Mouse (Mus musculus): Measurements from ENCODE around the gene Lfng. TPM values are rescaled to one million over a fixed set of nuclear protein-coding genes. Genes with fewer than 3 reads are reported as not detected.
A peak's percentile ranks its signal among the peaks of the same experiment; 100 is the strongest.

Lfng gene
- total and polyA plus RNA-seq, 3 experiments, result 9.5 to 59.0 (median 14.5) TPM

DNA sequence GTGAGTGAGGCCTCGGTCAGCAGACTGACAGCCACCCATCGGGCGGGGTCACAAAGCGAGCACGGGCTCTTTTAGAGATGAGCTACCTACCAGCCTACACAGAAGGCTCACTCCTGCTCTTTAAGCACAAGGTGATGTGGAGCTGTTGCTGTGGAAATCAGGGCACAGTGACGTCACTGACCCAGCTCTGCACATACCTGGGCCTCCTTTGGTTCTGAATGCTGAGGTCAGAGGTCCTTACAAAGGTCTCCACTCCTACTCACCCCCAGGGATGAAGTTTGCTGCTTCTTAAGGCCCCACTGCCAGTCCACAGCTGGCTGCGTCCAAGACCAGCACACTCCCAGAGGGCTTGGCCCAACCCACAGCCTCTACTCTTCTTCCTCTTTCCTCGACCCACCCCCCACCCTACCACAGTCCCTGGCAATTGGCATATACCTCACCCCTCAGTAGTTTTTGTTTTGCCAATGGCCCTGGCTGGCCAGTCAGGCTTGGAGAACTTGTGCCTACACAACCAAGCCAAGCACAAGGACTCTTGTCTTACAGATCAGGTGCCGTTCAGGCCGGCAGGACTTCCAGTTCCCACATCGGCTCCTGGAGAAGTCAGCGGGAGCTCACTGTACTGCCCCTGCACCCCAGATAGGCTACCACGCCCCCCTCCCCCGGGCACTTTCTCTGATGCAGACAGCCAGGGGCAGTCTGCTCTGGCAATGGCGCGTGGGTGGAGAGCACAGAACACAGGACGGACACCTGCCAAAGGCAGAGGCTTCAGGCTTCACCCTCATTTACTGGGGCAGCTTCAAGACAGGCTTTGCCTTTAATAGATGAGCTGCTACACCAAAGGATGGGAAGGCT is 55.8 kb downstream of the Lfng start:
- no peak for DNase-seq

DNA sequence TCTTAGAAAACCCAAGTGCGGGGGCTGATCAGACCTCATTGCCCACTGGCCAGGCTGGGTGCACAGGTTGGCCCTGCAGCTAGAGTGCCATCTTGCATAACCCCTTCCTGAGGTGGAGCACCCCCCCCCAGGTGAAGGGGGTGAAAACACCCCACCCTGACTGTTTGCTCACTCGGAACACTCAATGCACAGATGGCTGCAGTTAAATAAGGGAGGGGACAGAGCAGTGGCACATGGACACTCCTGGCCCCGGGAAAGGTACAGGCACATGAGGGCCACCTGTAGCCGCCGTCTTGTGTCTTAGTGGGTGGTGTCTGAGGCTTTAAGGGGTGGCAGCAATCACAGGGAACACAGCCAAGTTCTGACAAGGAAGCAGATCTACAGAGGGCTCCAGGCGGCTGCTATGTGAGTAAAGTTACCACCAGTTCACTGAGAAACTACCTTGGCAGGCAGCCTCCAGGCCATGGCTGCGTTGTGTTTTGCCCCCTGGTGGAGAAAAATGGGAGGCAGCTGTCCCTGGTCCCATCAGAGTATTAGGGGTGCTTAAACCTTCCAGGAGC is 56.6 kb downstream of the Lfng start:
- DNase-seq, result peak; percentile 70

Other genes with a start within 250 kb of the Lfng start
- 10 to 100 TPM; 13.9 to 19.1 TPM for gene Snx8, start 218.1 kb upstream of the Lfng start, total RNA-seq (2021)
- gene Snx8, start 218.1 kb upstream of the Lfng start, polyA plus RNA-seq (2012; rRNA removed), result 12.4 and 12.8 TPM in 2 replicates
- 100 to 1,000 TPM; 161 to 186 TPM for gene Eif3b, start 188.0 kb upstream of the Lfng start, total RNA-seq (2021)
- 86.3 and 128 TPM in 2 replicates for gene Eif3b, start 188.0 kb upstream of the Lfng start, polyA plus RNA-seq (2012; rRNA removed)
- gene Gm4869, start 161.7 kb upstream of the Lfng start, total RNA-seq (2021), result under 1 TPM; 0.10 to 0.14 TPM
- gene Gm4869, start 161.7 kb upstream of the Lfng start, polyA plus RNA-seq (2012; rRNA removed), result 0.03 and 0.10 TPM in 2 replicates
- 10 to 100 TPM in 1 of 2 experiments, 1 to 10 TPM in 1; 9.7 to 17.4 TPM for gene Chst12, start 101.8 kb upstream of the Lfng start, total RNA-seq (2021)
- gene Chst12, start 101.8 kb upstream of the Lfng start, polyA plus RNA-seq (2012; rRNA removed), result 16.6 and 16.7 TPM in 2 replicates
- gene Grifin, start 42.2 kb upstream of the Lfng start, total RNA-seq (2021), result not detected
- not detected in 2 replicates for gene Grifin, start 42.2 kb upstream of the Lfng start, polyA plus RNA-seq (2012; rRNA removed)
- gene Ttyh3, start 41.7 kb downstream of the Lfng start, total RNA-seq (2021), result 10 to 100 TPM; 48.6 to 95.9 TPM
- gene Ttyh3, start 41.7 kb downstream of the Lfng start, polyA plus RNA-seq (2012; rRNA removed), result 185 and 217 TPM in 2 replicates
- 10 to 100 TPM; 13.5 to 23.5 TPM for gene Iqce, start 95.1 kb downstream of the Lfng start, total RNA-seq (2021)
- gene Iqce, start 95.1 kb downstream of the Lfng start, polyA plus RNA-seq (2012; rRNA removed), result 19.3 and 19.6 TPM in 2 replicates
- gene Brat1, start 97.7 kb downstream of the Lfng start, total RNA-seq (2021), result 10 to 100 TPM; 16.9 to 18.8 TPM
- gene Brat1, start 97.7 kb downstream of the Lfng start, polyA plus RNA-seq (2012; rRNA removed), result 42.9 and 46.4 TPM in 2 replicates
- gene Amz1, start 116.8 kb downstream of the Lfng start, total RNA-seq (2021), result 1 to 10 TPM in 1 of 2 experiments, under 1 TPM in 1; 0.52 to 1.1 TPM
- gene Amz1, start 116.8 kb downstream of the Lfng start, polyA plus RNA-seq (2012; rRNA removed), result 1.5 and 1.6 TPM in 2 replicates
- 100 to 1,000 TPM; 116 to 121 TPM for gene Gna12, start 223.1 kb downstream of the Lfng start, total RNA-seq (2021)
- 153 and 200 TPM in 2 replicates for gene Gna12, start 223.1 kb downstream of the Lfng start, polyA plus RNA-seq (2012; rRNA removed)

Data from adrenal gland, adult 2 months (tissue).